8 mouse cellular contexts compared by ENCODE assay signal in genomic region chr13:41643798-41644197, GRCm38 (mm10). TPM values are rescaled to one million over a fixed set of nuclear protein-coding genes. Genes with fewer than 3 reads are reported as not detected.
DNase-seq lines count a peak whose midpoint lies in the region; ATAC-seq and TF ChIP-seq lines count a peak whose summit lies in the region.

No protein-coding gene starts in this region.

- H3K9ac ChIP-seq in forebrain, embryonic 14.5 days (ENCODE audit: low read length), result no peak overlapping the region
- H3K9ac ChIP-seq in forebrain, embryonic 16.5 days (replicated peaks; ENCODE audit: low read depth, low read length), result no peak overlapping the region
- H3K9ac ChIP-seq in lung, postnatal 0 days (replicated peaks; ENCODE audit: low read depth), result no peak overlapping the region

- H3K36me3 ChIP-seq in forebrain, embryonic 14.5 days (ENCODE audit: control insufficient read depth, insufficient read depth, low read length), result peaks cover 7% of the 10 kb centered on the region; the same call in 1 of the 2 replicates
- H3K36me3 ChIP-seq in forebrain, embryonic 16.5 days (ENCODE audit: control insufficient read depth, insufficient read depth), result no peaks in the 10 kb centered on the region
- no peaks in the 10 kb centered on the region for H3K36me3 ChIP-seq in lung, postnatal 0 days (ENCODE audit: insufficient read depth, low read length)

- TF ChIP-seq CTCF in lung, postnatal 0 days (IDR thresholded peaks at IDR 0.05), result no peak

- ATAC-seq in forebrain, embryonic 14.5 days, result peak; percentile 38; the same call in 1 of the 2 replicates
- ATAC-seq in forebrain, embryonic 16.5 days, result no peak
- ATAC-seq in lung, postnatal 0 days, result peak; percentile 74
- ATAC-seq in frontal cortex, adult (ENCODE audit: low TSS enrichment), result no peak
- no peak for ATAC-seq in monocyte, adult 5-6 weeks (replicated peaks; ENCODE audit: insufficient number of reproducible peaks, low FRiP score, low TSS enrichment, poor library complexity, severe bottlenecking)

- H3K4me1 ChIP-seq in forebrain, embryonic 14.5 days (ENCODE audit: control insufficient read depth, insufficient read depth, low read length), result peaks cover 6% of the 10 kb centered on the region
- peaks cover 4% of the 10 kb centered on the region for H3K4me1 ChIP-seq in forebrain, embryonic 16.5 days (replicated peaks; ENCODE audit: control insufficient read depth, insufficient read depth, low read length)
- H3K4me1 ChIP-seq in lung, postnatal 0 days (ENCODE audit: insufficient read depth, low read depth, low read length), result peaks cover 7% of the 10 kb centered on the region; the same call in 1 of the 2 replicates

- no peak overlapping the region for H3K4me3 ChIP-seq in forebrain, embryonic 14.5 days (ENCODE audit: low read depth, low read length)
- H3K4me3 ChIP-seq in forebrain, embryonic 16.5 days (replicated peaks; ENCODE audit: low read length), result no peak overlapping the region
- no peak overlapping the region for H3K4me3 ChIP-seq in lung, postnatal 0 days (ENCODE audit: low read depth, low read length)

- H3K27ac ChIP-seq in forebrain, embryonic 14.5 days (ENCODE audit: low read depth, low read length), result no peak overlapping the region
- no peak overlapping the region for H3K27ac ChIP-seq in forebrain, embryonic 16.5 days (ENCODE audit: low read length)
- H3K27ac ChIP-seq in lung, postnatal 0 days (ENCODE audit: low read length), result peak overlapping the region; percentile 59; the same call in 1 of the 2 replicates

- no peak for DNase-seq in forebrain, embryonic 14.5 days (ENCODE audit: low spot score)
- peak; percentile 19 for DNase-seq in adrenal gland, postnatal 25 days
- DNase-seq in heart, postnatal 14 days, result peak; percentile 35 to 56
- peak; percentile 83 for DNase-seq in lung, postnatal 0 days (ENCODE audit: low spot score)
- no peak for DNase-seq in cerebellum, postnatal 4 days (ENCODE audit: low spot score in 2 of 2)

- H3K9me3 ChIP-seq in forebrain, embryonic 14.5 days (replicated peaks; ENCODE audit: control insufficient read depth, low read length), result no peaks in the 10 kb centered on the region
- no peaks in the 10 kb centered on the region for H3K9me3 ChIP-seq in forebrain, embryonic 16.5 days (ENCODE audit: control insufficient read depth, low read length)
- H3K9me3 ChIP-seq in lung, postnatal 0 days (ENCODE audit: low read length), result no peaks in the 10 kb centered on the region

- intact Hi-C loops in heart, postnatal 14 days (cut with DNase I), result loop anchor here (1.0 to 10.0 kb wide), 7 partner anchors 66 to 1181 kb away; partner anchors contain the start of gene Hivep1

- H3K4me2 ChIP-seq in forebrain, embryonic 14.5 days (ENCODE audit: low read length), result no peak overlapping the region
- H3K4me2 ChIP-seq in forebrain, embryonic 16.5 days (ENCODE audit: low read length), result no peak overlapping the region
- H3K4me2 ChIP-seq in lung, postnatal 0 days (replicated peaks; ENCODE audit: low read depth, low read length), result no peak overlapping the region

- no peaks in the 10 kb centered on the region for H3K27me3 ChIP-seq in forebrain, embryonic 14.5 days (replicated peaks; ENCODE audit: control insufficient read depth, insufficient read depth, low read length)
- H3K27me3 ChIP-seq in forebrain, embryonic 16.5 days (replicated peaks; ENCODE audit: control insufficient read depth, insufficient read depth, low read length), result no peaks in the 10 kb centered on the region
- no peaks in the 10 kb centered on the region for H3K27me3 ChIP-seq in lung, postnatal 0 days (replicated peaks; ENCODE audit: insufficient read depth, low read length)

- no peak for TF ChIP-seq EP300 in lung, postnatal 0 days (IDR thresholded peaks at IDR 0.05)

- 79% methylated on average over 7 of the region's 7 CpGs for WGBS in forebrain, embryonic 14.5 days
- WGBS in forebrain, embryonic 16.5 days, result 76% methylated on average over 7 of the region's 7 CpGs
- 30% methylated on average over 7 of the region's 7 CpGs for WGBS in lung, postnatal 0 days

RNA-seq across cellular contexts. Expression of gene Tmem170b, which starts 38.1 kb away (rescaled TPM):
- 32.5 and 46.3 TPM in 2 replicates for polyA plus RNA-seq in forebrain, embryonic 14.5 days (2014; fragmentation: Nextera tagmentation; extraction: Ambion mirVana)
- polyA plus RNA-seq in forebrain, embryonic 16.5 days (2015; fragmentation: Nextera tagmentation; extraction: Ambion mirVana), result 50.8 and 53.1 TPM in 2 replicates
- total RNA-seq in adrenal gland, postnatal 25 days (2021), result 22.9 and 30.1 TPM in 2 replicates
- total RNA-seq in heart, postnatal 14 days (2021), result 10 to 100 TPM; 18.4 to 20.5 TPM
- 11.6 and 12.1 TPM in 2 replicates for polyA plus RNA-seq in lung, postnatal 0 days (2015; fragmentation: Nextera tagmentation; extraction: Ambion mirVana)
- total RNA-seq in monocyte, adult 5-6 weeks (2017), result 17.6 to 20.1 TPM (median 18.7 TPM) in 3 replicates

Comparison
In these comparisons a context has a peak if more than half of its experiments do, and no peak if none do; other contexts are left out.
1. ATAC-seq: peak in forebrain, embryonic 14.5 days (single experiment) and lung, postnatal 0 days (single experiment); none in forebrain, embryonic 16.5 days (single experiment), frontal cortex, adult (single experiment) and monocyte, adult 5-6 weeks (single experiment).
2. DNase-seq: peak in adrenal gland, postnatal 25 days (single experiment), heart, postnatal 14 days (2 of 2) and lung, postnatal 0 days (single experiment); none in forebrain, embryonic 14.5 days (single experiment) and cerebellum, postnatal 4 days (0 of 2).